Mouse (Mus musculus) forebrain, embryonic 10.5 days (tissue): Measurements from ENCODE around the gene Agap1. TPM values are rescaled to one million over a fixed set of nuclear protein-coding genes. Genes with fewer than 3 reads are reported as not detected.

Source experiments
- DNase-seq: peaks from one replicate; pipeline ENCODE4 v3.0.0-alpha.2; 2017; ENCODE audit warnings: low spot score; ENCODE audit errors: extremely low spot score
- H3K27ac ChIP-seq: fragments of 300-500 bp; sonication (generic); 2 replicates; pipeline ENCODE4 v1.5.1; 2016; ENCODE audit warnings: mild to moderate bottlenecking
- H3K27me3 ChIP-seq: fragments of 300-500 bp; sonication (generic); 2 replicates; pipeline ENCODE4 v1.6.1; 2016; ENCODE audit warnings: mild to moderate bottlenecking; ENCODE audit not compliant: poor library complexity, severe bottlenecking
- H3K36me3 ChIP-seq: fragments of 300-500 bp; sonication (generic); replicated peaks from 2 replicates; pipeline ENCODE4 v1.6.1; 2016; ENCODE audit warnings: mild to moderate bottlenecking, moderate library complexity
- H3K4me1 ChIP-seq: fragments of 300-500 bp; sonication (generic); 2 replicates; pipeline ENCODE4 v1.6.1; 2016
- H3K4me3 ChIP-seq: fragments of 300-500 bp; sonication (generic); 2 replicates; pipeline ENCODE4 v1.5.1; 2016; ENCODE audit warnings: mild to moderate bottlenecking, moderate library complexity
- H3K9me3 ChIP-seq: fragments of 300-500 bp; sonication (generic); 2 replicates; pipeline ENCODE4 v1.6.1; 2016; ENCODE audit warnings: mild to moderate bottlenecking, moderate library complexity
- WGBS: fragments of 180-500 bp; shearing (Covaris S2); methylation state at CpG from one replicate; pipeline ENCODE4 v1.1.7; 2016; 5-methylcytosine and 5-hydroxymethylcytosine counted together
- polyA plus RNA-seq: library from polyadenylated mRNA; unstranded; fragments of >200 nt; fragmentation: Nextera tagmentation; extraction: Ambion mirVana; gene quantifications from 2 replicates; pipeline ENCODE4 v1.2.1, GENCODE M21; 2016

Gene Agap1
- polyA plus RNA-seq, 1 experiment from 2014 or later, result 14.3 TPM

GRCm38 (mm10) chr1:89932616-89933015, 478.0 kb downstream of the Agap1 start:
- under 1% methylated on average over 16 of the region's 16 CpGs for WGBS
- H3K27me3 ChIP-seq, result peaks cover 100% of the 10 kb centered on the region
- no peaks in the 10 kb centered on the region for H3K36me3 ChIP-seq
- peak overlapping the region; percentile 5; the same call in 1 of the 2 replicates for H3K4me3 ChIP-seq
- H3K4me1 ChIP-seq, result peaks cover 83% of the 10 kb centered on the region
- H3K27ac ChIP-seq, result no peak overlapping the region
- H3K9me3 ChIP-seq, result no peaks in the 10 kb centered on the region
- peak; percentile 55 for DNase-seq

- no peaks in the 10 kb centered on the region for H3K36me3 ChIP-seq
- no peak overlapping the region for H3K27ac ChIP-seq
- H3K4me1 ChIP-seq, result peaks cover 81% of the 10 kb centered on the region
- no peaks in the 10 kb centered on the region for H3K9me3 ChIP-seq
- peaks cover 100% of the 10 kb centered on the region for H3K27me3 ChIP-seq
- no peak for DNase-seq
- 3% methylated on average over 6 of the region's 6 CpGs for WGBS
- H3K4me3 ChIP-seq, result no peak overlapping the region
Observed at GRCm38 (mm10) chr1:89933028-89933427, 478.4 kb downstream of the Agap1 start.

GRCm38 (mm10) chr1:89933786-89934185, 479.2 kb downstream of the Agap1 start:
- H3K4me1 ChIP-seq, result peaks cover 77% of the 10 kb centered on the region
- under 1% methylated on average over 21 of the region's 21 CpGs for WGBS
- DNase-seq, result no peak
- peaks cover 100% of the 10 kb centered on the region for H3K27me3 ChIP-seq
- H3K36me3 ChIP-seq, result no peaks in the 10 kb centered on the region
- H3K9me3 ChIP-seq, result no peaks in the 10 kb centered on the region
- no peak overlapping the region for H3K27ac ChIP-seq
- H3K4me3 ChIP-seq, result no peak overlapping the region

- H3K27me3 ChIP-seq, result peaks cover 100% of the 10 kb centered on the region
- H3K27ac ChIP-seq, result no peak overlapping the region
- WGBS, result under 1% methylated on average over 19 of the region's 19 CpGs
- peak; percentile 56 for DNase-seq
- no peaks in the 10 kb centered on the region for H3K36me3 ChIP-seq
- H3K4me1 ChIP-seq, result peaks cover 69% of the 10 kb centered on the region
- H3K9me3 ChIP-seq, result no peaks in the 10 kb centered on the region
- H3K4me3 ChIP-seq, result no peak overlapping the region
Observed at GRCm38 (mm10) chr1:89934316-89935260, 480.0 kb downstream of the Agap1 start.

- Histone ChIP-seq H3K9me3 (no peaks in the 10 kb centered on the region), H3K4me3 (peak overlapping the region; percentile 23; the same call in 1 of the 2 replicates), H3K4me1 (peaks cover 63% of the 10 kb centered on the region), H3K27ac (no peak overlapping the region), H3K36me3 (no peaks in the 10 kb centered on the region), H3K27me3 (peaks cover 100% of the 10 kb centered on the region)
- WGBS, result 1% methylated on average over 29 of the region's 29 CpGs
- DNase-seq, result peak; percentile 41
Observed at GRCm38 (mm10) chr1:89935493-89936348, 481.1 kb downstream of the Agap1 start.

GRCm38 (mm10) chr1:89938884-89939595, 484.4 kb downstream of the Agap1 start:
- H3K27me3 ChIP-seq, result peaks cover 100% of the 10 kb centered on the region
- H3K9me3 ChIP-seq, result no peaks in the 10 kb centered on the region
- H3K4me3 ChIP-seq, result no peak overlapping the region
- WGBS, result 18% methylated on average over 16 of the region's 16 CpGs
- H3K4me1 ChIP-seq, result peaks cover 55% of the 10 kb centered on the region
- no peaks in the 10 kb centered on the region for H3K36me3 ChIP-seq
- H3K27ac ChIP-seq, result no peak overlapping the region
- DNase-seq, result no peak

- Histone ChIP-seq H3K4me1 (peaks cover 49% of the 10 kb centered on the region), H3K36me3 (no peaks in the 10 kb centered on the region), H3K27me3 (peaks cover 100% of the 10 kb centered on the region), H3K27ac (no peak overlapping the region), H3K4me3 (no peak overlapping the region), H3K9me3 (no peaks in the 10 kb centered on the region)
- DNase-seq, result no peak
- WGBS, result 20% methylated on average over 16 of the region's 16 CpGs
Observed at GRCm38 (mm10) chr1:89939596-89939960, 485.0 kb downstream of the Agap1 start.

GRCm38 (mm10) chr1:89939981-89940726, 485.5 kb downstream of the Agap1 start:
- WGBS, result 3% methylated on average over 34 of the region's 34 CpGs
- H3K4me3 ChIP-seq, result peak overlapping the region; percentile 22; the same call in 1 of the 2 replicates
- DNase-seq, result peak; percentile 92
- no peak overlapping the region for H3K27ac ChIP-seq
- peaks cover 100% of the 10 kb centered on the region for H3K27me3 ChIP-seq
- no peaks in the 10 kb centered on the region for H3K36me3 ChIP-seq
- no peaks in the 10 kb centered on the region for H3K9me3 ChIP-seq
- H3K4me1 ChIP-seq, result peaks cover 43% of the 10 kb centered on the region

GRCm38 (mm10) chr1:89940961-89941524, 486.4 kb downstream of the Agap1 start:
- peak; percentile 36 for DNase-seq
- no peaks in the 10 kb centered on the region for H3K36me3 ChIP-seq
- H3K27ac ChIP-seq, result no peak overlapping the region
- H3K4me1 ChIP-seq, result peaks cover 34% of the 10 kb centered on the region
- no peaks in the 10 kb centered on the region for H3K9me3 ChIP-seq
- peaks cover 100% of the 10 kb centered on the region for H3K27me3 ChIP-seq
- 4% methylated on average over 15 of the region's 15 CpGs for WGBS
- H3K4me3 ChIP-seq, result peak overlapping the region; percentile 52; the same call in 1 of the 2 replicates

GRCm38 (mm10) chr1:89941701-89942381, 487.2 kb downstream of the Agap1 start:
- no peaks in the 10 kb centered on the region for H3K36me3 ChIP-seq
- H3K4me1 ChIP-seq, result peaks cover 30% of the 10 kb centered on the region
- H3K27me3 ChIP-seq, result peaks cover 99% of the 10 kb centered on the region
- peak overlapping the region; percentile 52 for H3K4me3 ChIP-seq
- DNase-seq, result peak; percentile 43
- under 1% methylated on average over 40 of the region's 40 CpGs for WGBS
- H3K27ac ChIP-seq, result no peak overlapping the region; the same call in 1 of the 2 replicates
- H3K9me3 ChIP-seq, result no peaks in the 10 kb centered on the region

GRCm38 (mm10) chr1:89942395-89942976, 487.9 kb downstream of the Agap1 start:
- DNase-seq, result no peak
- WGBS, result 1% methylated on average over 15 of the region's 15 CpGs
- Histone ChIP-seq H3K9me3 (no peaks in the 10 kb centered on the region), H3K27ac (no peak overlapping the region), H3K27me3 (peaks cover 99% of the 10 kb centered on the region), H3K4me1 (peaks cover 30% of the 10 kb centered on the region), H3K36me3 (no peaks in the 10 kb centered on the region), H3K4me3 (peak overlapping the region; percentile 52; the same call in 1 of the 2 replicates)
